Mouse (Mus musculus) CH12.LX (cell line): ENCODE measurements around the gene Egln2. TPM values are rescaled to one million over a fixed set of nuclear protein-coding genes. Genes with fewer than 3 reads are reported as not detected.
A peak's percentile ranks its signal among the peaks of the same experiment; 100 is the strongest.

Experiments
- DNase-seq: peaks from one replicate; pipeline ENCODE4 v3.0.0-alpha.2; 2013; ENCODE audit errors: extremely low read depth
- H3K27ac ChIP-seq: 2 replicates; pipeline ENCODE4 v1.5.1; 2012; ENCODE audit warnings: low read depth, mild to moderate bottlenecking, control low read depth, moderate library complexity; ENCODE audit not compliant: insufficient read depth
- H3K27me3 ChIP-seq: replicated peaks from 2 replicates; pipeline ENCODE3; 2012; ENCODE audit warnings: inconsistent platforms
- H3K36me3 ChIP-seq, 2 experiments: replicated peaks in 1 of 2; 2 replicates each; pipeline versions ENCODE3 to v1.6.1; 2012; ENCODE audit warnings: inconsistent platforms in 1 of 2, low read length in 1 of 2, mild to moderate bottlenecking in 1 of 2, mixed read lengths in 1 of 2, moderate library complexity in 1 of 2; ENCODE audit not compliant: control insufficient read depth in 1 of 2, insufficient read depth in 1 of 2
- H3K4me1 ChIP-seq, 2 experiments: 2 replicates each; pipeline ENCODE4 v1.6.1; 2012; ENCODE audit warnings: inconsistent platforms in 1 of 2, moderate library complexity in 1 of 2; ENCODE audit not compliant: insufficient read depth in 2 of 2, control insufficient read depth in 1 of 2
- H3K4me2 ChIP-seq: 2 replicates; pipeline ENCODE4 v1.6.1; 2012; ENCODE audit warnings: low read depth, mild to moderate bottlenecking, control low read depth; ENCODE audit not compliant: poor library complexity, insufficient read depth, severe bottlenecking
- H3K4me3 ChIP-seq, 3 experiments: fragments of 150-350 bp in 1 of 3; sonication (generic) in 1 of 3; replicated peaks in 1 of 3; 2 replicates each; pipeline versions ENCODE3 to v1.5.1; 2011 to 2012; ENCODE audit warnings: low read depth in 2 of 3, low read length in 2 of 3, mild to moderate bottlenecking in 2 of 3, moderate library complexity in 2 of 3, control low read depth in 1 of 3, improper control_type of control experiment in 1 of 3, inconsistent platforms in 1 of 3, mixed read lengths in 1 of 3; ENCODE audit not compliant: poor library complexity in 1 of 3
- H3K79me2 ChIP-seq: replicated peaks from 2 replicates; pipeline ENCODE4 v1.6.1; 2012; ENCODE audit warnings: mild to moderate bottlenecking, moderate library complexity; ENCODE audit not compliant: control insufficient read depth, poor library complexity, insufficient read depth, severe bottlenecking; ENCODE audit errors: extremely low read depth
- H3K9ac ChIP-seq: 2 replicates; pipeline ENCODE4 v1.6.1; 2012; ENCODE audit warnings: low read depth, mild to moderate bottlenecking, control low read depth, moderate library complexity; ENCODE audit not compliant: insufficient read depth
- H3K9me3 ChIP-seq: replicated peaks from 2 replicates; pipeline ENCODE3; 2012; ENCODE audit warnings: low read length, inconsistent platforms, mixed read lengths
- BHLHE40 ChIP-seq: IDR thresholded peaks from 2 replicates; pipeline ENCODE4 v1.6.1; 2011; ENCODE audit warnings: mild to moderate bottlenecking, low read depth, low read length, improper control_type of control experiment
- CHD1 ChIP-seq: IDR thresholded peaks from 2 replicates; pipeline ENCODE4 v1.6.1; 2012; ENCODE audit warnings: low read depth, low read length, improper control_type of control experiment, inconsistent platforms
- CHD2 ChIP-seq: IDR thresholded peaks from 2 replicates; pipeline ENCODE4 v1.6.1; 2011; ENCODE audit warnings: low read length, improper control_type of control experiment
- CTCF ChIP-seq, 2 experiments: IDR thresholded peaks in 1 of 2; conservative IDR thresholded peaks in 1 of 2; 2 replicates each; pipeline ENCODE4 v1.5.1; 2011 to 2012; ENCODE audit warnings: low read depth in 2 of 2, low read length in 2 of 2, improper control_type of control experiment in 1 of 2, inconsistent platforms in 1 of 2, mild to moderate bottlenecking in 1 of 2, moderate library complexity in 1 of 2
- ELF1 ChIP-seq: IDR thresholded peaks from 2 replicates; pipeline ENCODE4 v1.6.1; 2014; ENCODE audit warnings: low read depth, mild to moderate bottlenecking, inconsistent platforms, low read length, improper control_type of control experiment
- EP300 ChIP-seq: IDR thresholded peaks from 2 replicates; pipeline ENCODE4 v1.6.1; 2011; ENCODE audit warnings: low read length, improper control_type of control experiment
- HCFC1 ChIP-seq: IDR thresholded peaks from 2 replicates; pipeline ENCODE4 v1.6.1; 2012; ENCODE audit warnings: low read depth, mild to moderate bottlenecking, inconsistent platforms, low read length, improper control_type of control experiment
- JUN ChIP-seq: IDR thresholded peaks from 2 replicates; pipeline ENCODE4 v1.6.1; 2011; ENCODE audit warnings: low read depth, mild to moderate bottlenecking, low read length, improper control_type of control experiment, moderate library complexity; ENCODE audit not compliant: insufficient read depth
- JUND ChIP-seq: conservative IDR thresholded peaks from 2 replicates; pipeline ENCODE4 v1.6.1; 2011; ENCODE audit warnings: low read depth, low read length, improper control_type of control experiment
- MAFK ChIP-seq: IDR thresholded peaks from 2 replicates; pipeline ENCODE4 v1.6.1; 2011; ENCODE audit warnings: low read length, improper control_type of control experiment; ENCODE audit not compliant: insufficient replicate concordance
- MAX ChIP-seq: IDR thresholded peaks from 2 replicates; pipeline ENCODE4 v1.6.1; 2011; ENCODE audit warnings: low read length, improper control_type of control experiment
- MAZ ChIP-seq: IDR thresholded peaks from 2 replicates; pipeline ENCODE4 v1.6.1; 2012; ENCODE audit warnings: low read depth, mild to moderate bottlenecking, inconsistent platforms, low read length, improper control_type of control experiment, moderate library complexity
- MXI1 ChIP-seq: IDR thresholded peaks from 2 replicates; pipeline ENCODE4 v1.6.1; 2011; ENCODE audit warnings: mild to moderate bottlenecking, low read depth, low read length, improper control_type of control experiment
- NELFE ChIP-seq: IDR thresholded peaks from 2 replicates; pipeline ENCODE4 v1.6.1; 2011; ENCODE audit warnings: low read depth, low read length, improper control_type of control experiment
- PAX5 ChIP-seq: IDR thresholded peaks from 2 replicates; pipeline ENCODE4 v1.6.1; 2012; ENCODE audit warnings: low read length, inconsistent platforms, mixed read lengths
- POLR2A ChIP-seq: IDR thresholded peaks from 2 replicates; pipeline ENCODE4 v1.6.1; 2011; ENCODE audit warnings: low read depth, mild to moderate bottlenecking, improper control_type of control experiment, low read length
- RCOR1 ChIP-seq: conservative IDR thresholded peaks from 2 replicates; pipeline ENCODE4 v1.6.1; 2012; ENCODE audit warnings: low read depth, mild to moderate bottlenecking, inconsistent platforms, low read length, improper control_type of control experiment
- UBTF ChIP-seq: IDR thresholded peaks from 2 replicates; pipeline ENCODE4 v1.6.1; 2012; ENCODE audit warnings: low read depth, mild to moderate bottlenecking, inconsistent platforms, low read length, improper control_type of control experiment, moderate library complexity
- USF1 ChIP-seq: IDR thresholded peaks from 2 replicates; pipeline ENCODE4 v1.6.1; 2014; ENCODE audit warnings: low read depth, mild to moderate bottlenecking, inconsistent platforms, low read length, improper control_type of control experiment
- USF2 ChIP-seq: conservative IDR thresholded peaks from 2 replicates; pipeline ENCODE4 v1.6.1; 2011; ENCODE audit warnings: low read depth, low read length, improper control_type of control experiment
- ZMIZ1 ChIP-seq: IDR thresholded peaks from 2 replicates; pipeline ENCODE4 v1.6.1; 2012; ENCODE audit warnings: low read depth, mild to moderate bottlenecking, inconsistent platforms, low read length, improper control_type of control experiment
- dilution Hi-C: fragments of 300-500 bp; cut with MboI; formaldehyde crosslinking; loops from 2 replicates; pipeline ENCODE4 v1.14.3; 2020; ENCODE audit warnings: low sequenced_read_pairs; ENCODE audit not compliant: extremely low pct_unique_long_range_greater_than_20kb, extremely low pct_ligation_motif_present
- in situ Hi-C: fragments of 300-500 bp; cut with MboI; formaldehyde crosslinking; loops from 3 replicates; pipeline ENCODE4 v1.14.3; 2019; ENCODE audit warnings: low sequenced_read_pairs, low pct_ligation_motif_present, low pct_unique_long_range_greater_than_20kb, mixed read lengths
- polyA plus RNA-seq: library from polyadenylated mRNA; unstranded; fragments of >175 nt; gene quantifications from 2 replicates; pipeline ENCODE4 v1.2.1, GENCODE M21; 2012; ENCODE audit warnings: low read depth; ENCODE audit not compliant: insufficient read length
- total RNA-seq, 2 experiments: library from RNA; depleted of rRNA; stranded (reverse); fragments of 300-350 nt in 1 of 2; fragments of >200 nt in 1 of 2; gene quantifications; 2 replicates each; pipeline ENCODE4 v1.2.3; 2012 to 2014

The Egln2 gene
- total and polyA plus RNA-seq, 3 experiments: 37.9 to 115 (median 103) TPM

GRCm38 (mm10) chr7:27165696-27166095 is 906 bp downstream of the Egln2 start:
- Histone ChIP-seq H3K27ac (peak overlapping the region; percentile 98), H3K79me2 (peaks cover 47% of the 10 kb centered on the region), H3K9me3 (no peaks in the 10 kb centered on the region), H3K36me3 (peaks cover 16 to 58% of the 10 kb centered on the region in 2 experiments), H3K27me3 (no peaks in the 10 kb centered on the region), H3K4me2 (peak overlapping the region; percentile 77), H3K9ac (peak overlapping the region; percentile 90), H3K4me1 (peaks cover 39 to 61% of the 10 kb centered on the region in 2 experiments), H3K4me3 (peak overlapping the region; percentile 86 to 98 (median 92))
- no peak for TF ChIP-seq CHD2
- dilution Hi-C loops (no loop called here), in situ Hi-C loops (no loop called here)
- no peak for DNase-seq

GRCm38 (mm10) chr7:27165007-27165655 is 1.5 kb downstream of the Egln2 start:
- Histone ChIP-seq H3K4me1 (peaks cover 43 to 63% of the 10 kb centered on the region in 2 experiments), H3K9me3 (no peaks in the 10 kb centered on the region), H3K4me3 (peak overlapping the region; percentile 86 to 98 (median 92)), H3K9ac (peak overlapping the region; percentile 90), H3K27me3 (no peaks in the 10 kb centered on the region), H3K4me2 (peak overlapping the region; percentile 77)
- TF ChIP-seq MXI1 (0 out of 2 replicates have a peak, but pooled peaks have one; percentile 34), RCOR1 (0 out of 2 replicates have a peak, but pooled peaks have one; percentile 7), ZMIZ1 (0 out of 2 replicates have a peak, but pooled peaks have one; percentile 25), CTCF (conservative IDR thresholded peaks at IDR 0.05 in 1 of 2, IDR thresholded peaks at IDR 0.05 in 1 of 2; ENCODE audit: low read depth in 2 of 2, low read length in 2 of 2) (no peak)
- TF ChIP-seq, all 38 proteins: peak for 3
- Histone ChIP-seq H3K27ac (peak overlapping the region; percentile 98), H3K36me3 (peaks cover 15 to 59% of the 10 kb centered on the region in 2 experiments), H3K79me2 (peaks cover 48% of the 10 kb centered on the region)
- no peak for DNase-seq
- dilution Hi-C loops: no loop called here
- in situ Hi-C loops: no loop called here

GRCm38 (mm10) chr7:27164112-27164947 is 2.3 kb downstream of the Egln2 start:
- Histone ChIP-seq H3K27ac (peak overlapping the region; percentile 98), H3K27me3 (no peaks in the 10 kb centered on the region), H3K4me3 (peak overlapping the region; percentile 86 to 98 (median 92)), H3K9ac (peak overlapping the region; percentile 90), H3K79me2 (peaks cover 48% of the 10 kb centered on the region), H3K4me1 (peaks cover 44 to 64% of the 10 kb centered on the region in 2 experiments), H3K4me2 (peak overlapping the region; percentile 77), H3K36me3 (peaks cover 21 to 62% of the 10 kb centered on the region in 2 experiments), H3K9me3 (no peaks in the 10 kb centered on the region)
- dilution Hi-C loops: no loop called here
- in situ Hi-C loops: loop anchor here (5.0 kb wide), 1 partner anchor 63 kb away; the partner anchor contains the start of gene Itpkc
- peak; percentile 86 for DNase-seq
- peak; percentile 10; the same call in 1 of the 2 replicates for TF ChIP-seq ELF1
- 0 out of 2 replicates have a peak, but pooled peaks have one; percentile 14 for TF ChIP-seq CHD1
- no peak for TF ChIP-seq PAX5
- no peak for TF ChIP-seq MAFK
- peak; percentile 75 for TF ChIP-seq HCFC1
- no peak for TF ChIP-seq JUND
- peak; percentile 97 for TF ChIP-seq MXI1
- peak; percentile 70 for TF ChIP-seq USF1
- TF ChIP-seq NELFE: no peak
- TF ChIP-seq MAX: peak; percentile 85
- no peak for TF ChIP-seq CHD2
- TF ChIP-seq ZMIZ1: no peak
- TF ChIP-seq MAZ: no peak
- 0 out of 2 replicates have a peak, but pooled peaks have one; percentile 12 for TF ChIP-seq RCOR1
- TF ChIP-seq UBTF: no peak
- TF ChIP-seq CTCF (conservative IDR thresholded peaks at IDR 0.05 in 1 of 2, IDR thresholded peaks at IDR 0.05 in 1 of 2; ENCODE audit: low read depth in 2 of 2, low read length in 2 of 2): no peak
- TF ChIP-seq BHLHE40: peak; percentile 96
- peak; percentile 52; the same call in 1 of the 2 replicates for TF ChIP-seq USF2
- no peak for TF ChIP-seq JUN
- TF ChIP-seq POLR2A: peak; percentile 75
- TF ChIP-seq EP300: no peak
